ENCODE assay signal across 12 mouse cellular contexts in genomic region chr11:8293322-8294014, GRCm38 (mm10).
A peak's percentile ranks its signal among the peaks of the same experiment; 100 is the strongest.
DNase-seq lines count a peak whose midpoint lies in the region; ATAC-seq and TF ChIP-seq lines count a peak whose summit lies in the region.
"Had no signal": no experiment of that assay in that cellular context is flagged by ENCODE, and none has a peak within 500 bp of the region (broad histone marks: within the 10 kb centered on the region; RNA-seq: fewer than 3 reads in every experiment).

No protein-coding gene starts in this region.

- H3K36me3 ChIP-seq in stomach, embryonic 15.5 days, result no peaks in the 10 kb centered on the region
- H3K36me3 ChIP-seq in stomach, postnatal 0 days (ENCODE audit: control insufficient read depth, insufficient read depth, low read length), result no peaks in the 10 kb centered on the region
- no peaks in the 10 kb centered on the region for H3K36me3 ChIP-seq in hindbrain, embryonic 16.5 days (ENCODE audit: control insufficient read depth, insufficient read depth, low read length)
- H3K36me3 ChIP-seq in liver, postnatal 0 days (replicated peaks; ENCODE audit: insufficient read depth, low read length), result no peaks in the 10 kb centered on the region
- H3K36me3 ChIP-seq: heart, embryonic 13.5 days; liver, embryonic 15.5 days had no signal

- DNase-seq in stomach, postnatal 0 days (ENCODE audit: low spot score), result no peak
- DNase-seq in yolk sac, embryonic 10.5 days (ENCODE audit: low spot score), result peak; percentile 27
- no peak for DNase-seq in frontal cortex, adult 2 months (ENCODE audit: extremely low spot score in 1 of 2, low spot score in 1 of 2)
- DNase-seq in cerebellum, adult 9-11 months, result no peak
- DNase-seq in liver, postnatal 0 days, result no peak
- DNase-seq: kidney, postnatal 36 days; right cerebral cortex, postnatal 25 days had no signal

- no peak overlapping the region for H3K9ac ChIP-seq in stomach, embryonic 15.5 days
- H3K9ac ChIP-seq in stomach, postnatal 0 days (ENCODE audit: low read length), result no peak overlapping the region
- H3K9ac ChIP-seq in hindbrain, embryonic 16.5 days (ENCODE audit: low read depth, low read length), result no peak overlapping the region
- H3K9ac ChIP-seq in liver, postnatal 0 days (replicated peaks), result no peak overlapping the region
- H3K9ac ChIP-seq: heart, embryonic 13.5 days; liver, embryonic 15.5 days had no signal

- H3K4me1 ChIP-seq in stomach, embryonic 15.5 days, result no peaks in the 10 kb centered on the region
- H3K4me1 ChIP-seq in stomach, postnatal 0 days (replicated peaks; ENCODE audit: control insufficient read depth, insufficient read depth), result no peaks in the 10 kb centered on the region
- no peaks in the 10 kb centered on the region for H3K4me1 ChIP-seq in embryonic fibroblast, embryonic 13.5 days (ENCODE audit: control insufficient read depth, insufficient read depth, low read length)
- H3K4me1 ChIP-seq in hindbrain, embryonic 16.5 days (ENCODE audit: control insufficient read depth, insufficient read depth, low read depth, low read length), result 0 out of 2 replicates have a peak, but pooled peaks cover 2% of the 10 kb centered on the region
- H3K4me1 ChIP-seq in liver, postnatal 0 days (ENCODE audit: insufficient read depth), result no peaks in the 10 kb centered on the region
- H3K4me1 ChIP-seq: heart, embryonic 13.5 days; liver, embryonic 15.5 days had no signal

- H3K4me2 ChIP-seq in stomach, embryonic 15.5 days, result no peak overlapping the region
- no peak overlapping the region for H3K4me2 ChIP-seq in stomach, postnatal 0 days (replicated peaks; ENCODE audit: low read depth)
- H3K4me2 ChIP-seq in hindbrain, embryonic 16.5 days (ENCODE audit: low read length), result no peak overlapping the region
- H3K4me2 ChIP-seq in liver, postnatal 0 days (ENCODE audit: low read depth, low read length), result no peak overlapping the region
- H3K4me2 ChIP-seq: heart, embryonic 13.5 days; liver, embryonic 15.5 days had no signal

- no peak overlapping the region for H3K4me3 ChIP-seq in stomach, embryonic 15.5 days (replicated peaks)
- H3K4me3 ChIP-seq in stomach, postnatal 0 days (ENCODE audit: low read depth, low read length), result no peak overlapping the region
- no peak overlapping the region for H3K4me3 ChIP-seq in embryonic fibroblast, embryonic 13.5 days (ENCODE audit: insufficient read depth, low read length)
- H3K4me3 ChIP-seq in hindbrain, embryonic 16.5 days (ENCODE audit: low read length), result no peak overlapping the region
- H3K4me3 ChIP-seq in liver, postnatal 0 days (ENCODE audit: low read depth, low read length), result no peak overlapping the region
- H3K4me3 ChIP-seq: heart, embryonic 13.5 days; liver, embryonic 15.5 days had no signal

- no peaks in the 10 kb centered on the region for H3K9me3 ChIP-seq in stomach, embryonic 15.5 days
- no peaks in the 10 kb centered on the region for H3K9me3 ChIP-seq in stomach, postnatal 0 days (ENCODE audit: control insufficient read depth, low read length)
- H3K9me3 ChIP-seq in hindbrain, embryonic 16.5 days (ENCODE audit: control insufficient read depth, low read length), result no peaks in the 10 kb centered on the region
- no peaks in the 10 kb centered on the region for H3K9me3 ChIP-seq in liver, postnatal 0 days (ENCODE audit: low read length)
- H3K9me3 ChIP-seq: heart, embryonic 13.5 days; liver, embryonic 15.5 days had no signal

- TF ChIP-seq EP300 in stomach, postnatal 0 days (optimal IDR thresholded peaks at IDR 0.05), result no peak
- no peak for TF ChIP-seq EP300 in liver, postnatal 0 days (IDR thresholded peaks at IDR 0.05; ENCODE audit: low read depth)

- ATAC-seq in stomach, embryonic 15.5 days (ENCODE audit: insufficient read depth, low FRiP score, low read depth), result peak; percentile 53; the same call in 1 of the 2 replicates
- ATAC-seq in stomach, postnatal 0 days (ENCODE audit: low FRiP score, low TSS enrichment), result no peak
- ATAC-seq in hindbrain, embryonic 16.5 days, result peak; percentile 48; the same call in 1 of the 2 replicates
- ATAC-seq in liver, postnatal 0 days, result no peak

- no peaks in the 10 kb centered on the region for H3K27me3 ChIP-seq in stomach, embryonic 15.5 days (replicated peaks)
- H3K27me3 ChIP-seq in stomach, postnatal 0 days (ENCODE audit: control insufficient read depth, insufficient read depth, low read length), result no peaks in the 10 kb centered on the region
- no peaks in the 10 kb centered on the region for H3K27me3 ChIP-seq in hindbrain, embryonic 16.5 days (replicated peaks; ENCODE audit: control insufficient read depth, insufficient read depth, low read length)
- no peaks in the 10 kb centered on the region for H3K27me3 ChIP-seq in liver, postnatal 0 days (ENCODE audit: insufficient read depth, low read length)
- H3K27me3 ChIP-seq: heart, embryonic 13.5 days; liver, embryonic 15.5 days had no signal

- WGBS in stomach, embryonic 15.5 days, result 59% methylated on average over 6 of the region's 6 CpGs
- 57% methylated on average over 6 of the region's 6 CpGs for WGBS in stomach, postnatal 0 days
- WGBS in hindbrain, embryonic 16.5 days, result 48% methylated on average over 6 of the region's 6 CpGs
- WGBS in liver, postnatal 0 days (ENCODE audit: insufficient replicate concordance), result 60% methylated on average over 6 of the region's 6 CpGs

- no peak for TF ChIP-seq CTCF in stomach, postnatal 0 days (IDR thresholded peaks at IDR 0.05; ENCODE audit: low read depth)
- no peak for TF ChIP-seq CTCF in embryonic fibroblast, embryonic 13.5 days (IDR thresholded peaks at IDR 0.05; ENCODE audit: borderline replicate concordance, insufficient read depth, low read length)
- no peak for TF ChIP-seq CTCF in liver, postnatal 0 days (IDR thresholded peaks at IDR 0.05; ENCODE audit: low read depth)

- TF ChIP-seq POLR2A in embryonic fibroblast, embryonic 13.5 days (IDR thresholded peaks at IDR 0.05; ENCODE audit: low read depth, low read length), result no peak

- no peak overlapping the region for H3K27ac ChIP-seq in stomach, embryonic 15.5 days
- no peak overlapping the region for H3K27ac ChIP-seq in stomach, postnatal 0 days (replicated peaks)
- peak overlapping the region; percentile 14; the same call in 1 of the 2 replicates for H3K27ac ChIP-seq in embryonic fibroblast, embryonic 13.5 days (ENCODE audit: insufficient read depth, low read length)
- no peak overlapping the region for H3K27ac ChIP-seq in hindbrain, embryonic 16.5 days (ENCODE audit: low read depth, low read length)
- no peak overlapping the region for H3K27ac ChIP-seq in liver, postnatal 0 days (ENCODE audit: low read depth)
- H3K27ac ChIP-seq: heart, embryonic 13.5 days; liver, embryonic 15.5 days had no signal

Comparison
In these comparisons a context has a peak if more than half of its experiments do, and no peak if none do; other contexts are left out.
1. ATAC-seq: peak in stomach, embryonic 15.5 days (single experiment) and hindbrain, embryonic 16.5 days (single experiment); none in stomach, postnatal 0 days (single experiment) and liver, postnatal 0 days (single experiment).